Mouse (Mus musculus): ENCODE data around the gene Cfap73.

- no peak for TF ChIP-seq CTCF (IDR thresholded peaks at IDR 0.05; ENCODE audit: low read depth)
- no peak for TF ChIP-seq EP300 (IDR thresholded peaks at IDR 0.05; ENCODE audit: low read depth)
Measured at GRCm38 (mm10) chr5:120680918-120681317, 46.9 kb upstream of the Cfap73 start.
